33 mouse cellular contexts compared by ENCODE assay signal in genomic region chr10:39400155-39400554, GRCm38 (mm10).
"Had no signal": no experiment of that assay in that cellular context is flagged by ENCODE, and none has a peak within 500 bp of the region (broad histone marks: within the 10 kb centered on the region; RNA-seq: fewer than 3 reads in every experiment).

No protein-coding gene starts in this region.

- H3K4me1 ChIP-seq: hindbrain, embryonic 12.5 days had no signal

- H3K36me3 ChIP-seq: hindbrain, embryonic 15.5 days; intestine, embryonic 15.5 days had no signal

- H3K4me3 ChIP-seq: heart, embryonic 12.5 days; heart, embryonic 13.5 days; heart, embryonic 15.5 days; hindbrain, embryonic 10.5 days; hindbrain, embryonic 12.5 days; hindbrain, embryonic 13.5 days; hindbrain, embryonic 15.5 days; intestine, embryonic 15.5 days; kidney, embryonic 15.5 days; layer of hippocampus, adult 2 months; left cerebral cortex, adult 2 months had no signal

- H3K27ac ChIP-seq: heart, embryonic 13.5 days; heart, embryonic 15.5 days; hindbrain, embryonic 10.5 days; hindbrain, embryonic 12.5 days; hindbrain, embryonic 13.5 days; hindbrain, embryonic 14.5 days; hindbrain, embryonic 15.5 days; hindbrain, postnatal 0 days; intestine, embryonic 15.5 days; kidney, embryonic 15.5 days; kidney, postnatal 0 days; layer of hippocampus, adult 2 months; left cerebral cortex, adult 2 months had no signal

- DNase-seq: heart, postnatal 10 days; heart, postnatal 14 days; kidney, adult 11 months; kidney, adult 18-20 months; kidney, adult 2 months; kidney, adult 8-10 months; kidney, adult 9 months; kidney, postnatal 10 days; kidney, postnatal 14 days; kidney, postnatal 25 days; kidney, postnatal 36 days; kidney, postnatal 4 days; layer of hippocampus, adult 9-11 months; layer of hippocampus, postnatal 36 days had no signal

- H3K9ac ChIP-seq: heart, embryonic 12.5 days; heart, embryonic 13.5 days; heart, embryonic 15.5 days; hindbrain, embryonic 12.5 days; hindbrain, embryonic 13.5 days; hindbrain, embryonic 14.5 days; hindbrain, embryonic 15.5 days; intestine, embryonic 15.5 days; kidney, embryonic 15.5 days had no signal

- H3K9me3 ChIP-seq: hindbrain, embryonic 10.5 days; hindbrain, embryonic 12.5 days; hindbrain, embryonic 13.5 days; hindbrain, embryonic 15.5 days; intestine, embryonic 15.5 days had no signal

- H3K4me2 ChIP-seq: heart, embryonic 11.5 days; heart, embryonic 12.5 days; heart, embryonic 13.5 days; heart, embryonic 15.5 days; hindbrain, embryonic 12.5 days; hindbrain, embryonic 13.5 days; hindbrain, embryonic 14.5 days; hindbrain, embryonic 15.5 days; intestine, embryonic 15.5 days; kidney, embryonic 15.5 days had no signal

- ATAC-seq: hindbrain, embryonic 16.5 days; hindbrain, postnatal 0 days; inflammation-experienced regulatory T-cells, adult 6 months; intestine, embryonic 15.5 days; intestine, embryonic 16.5 days; intestine, postnatal 0 days had no signal

- H3K27me3 ChIP-seq: heart, embryonic 12.5 days; heart, embryonic 13.5 days; heart, embryonic 15.5 days; hindbrain, embryonic 12.5 days; hindbrain, embryonic 13.5 days; hindbrain, embryonic 15.5 days; intestine, embryonic 15.5 days; kidney, embryonic 15.5 days had no signal
